Mouse (Mus musculus) T-cell, adult 2 months (primary cell): Measurements from ENCODE around the gene Neurl1a.
"Not testable (repeated sequence)": the region's sequence is repeated elsewhere in the genome, so short reads cannot be mapped to it uniquely, and the experiment has no call there.

Source experiments
- DNase-seq: peaks from one replicate; pipeline ENCODE4 v3.0.0; 2022; ENCODE audit warnings: low spot score

Neurl1a gene

GRCm38 (mm10) chr19:47178431-47179271, at the start of gene Neurl1a:
Gene Neurl1a (plus strand): TSS chr19:47178820.
- DNase-seq: peak; percentile 5

GRCm38 (mm10) chr19:47128835-47129234, 49.8 kb upstream of the Neurl1a start:
- no peak for DNase-seq

GRCm38 (mm10) chr19:47130551-47131125, 48.0 kb upstream of the Neurl1a start:
- DNase-seq: no peak

- DNase-seq: no peak
These were observed 45.5 kb upstream of the Neurl1a start for GRCm38 (mm10) chr19:47133161-47133560.

GRCm38 (mm10) chr19:47135568-47135967, 43.1 kb upstream of the Neurl1a start:
- no peak for DNase-seq

- DNase-seq: no peak
These were observed 42.5 kb upstream of the Neurl1a start for GRCm38 (mm10) chr19:47136170-47136569.

GRCm38 (mm10) chr19:47137051-47137581, 41.5 kb upstream of the Neurl1a start:
- no peak for DNase-seq

GRCm38 (mm10) chr19:47137771-47138421, 40.7 kb upstream of the Neurl1a start, which contains the start of gene Calhm2:
Gene Calhm2 (minus strand): TSS chr19:47138294.
- DNase-seq: peak; percentile 50

GRCm38 (mm10) chr19:47139611-47140010, 39.0 kb upstream of the Neurl1a start:
- not testable (repeated sequence) for DNase-seq

- no peak for DNase-seq
These were observed 36.2 kb upstream of the Neurl1a start for GRCm38 (mm10) chr19:47142438-47142837.

- DNase-seq: no peak
These were observed 34.5 kb upstream of the Neurl1a start, which contains the start of gene Calhm1 for GRCm38 (mm10) chr19:47144154-47144553. Gene Calhm1 (minus strand): TSS chr19:47144254.

GRCm38 (mm10) chr19:47148267-47148847, 30.3 kb upstream of the Neurl1a start:
- no peak for DNase-seq

GRCm38 (mm10) chr19:47149854-47150253, 28.8 kb upstream of the Neurl1a start:
- DNase-seq: no peak

- no peak for DNase-seq
These were observed 27.1 kb upstream of the Neurl1a start for GRCm38 (mm10) chr19:47151332-47152061.

- DNase-seq: no peak
These were observed 26.6 kb upstream of the Neurl1a start for GRCm38 (mm10) chr19:47152062-47152369.

- DNase-seq: no peak
These were observed 24.9 kb upstream of the Neurl1a start for GRCm38 (mm10) chr19:47153767-47154166.

- no peak for DNase-seq
These were observed 21.0 kb upstream of the Neurl1a start, which contains the start of gene Calhm3 for GRCm38 (mm10) chr19:47157664-47158063. Gene Calhm3 (minus strand): TSS chr19:47157764.

GRCm38 (mm10) chr19:47161669-47162068, 17.0 kb upstream of the Neurl1a start:
- DNase-seq: no peak

GRCm38 (mm10) chr19:47163176-47163744, 15.4 kb upstream of the Neurl1a start:
- no peak for DNase-seq

- DNase-seq: no peak
These were observed 11.9 kb upstream of the Neurl1a start for GRCm38 (mm10) chr19:47166758-47167157.

GRCm38 (mm10) chr19:47167617-47168214, 10.9 kb upstream of the Neurl1a start:
- no peak for DNase-seq
